Mouse (Mus musculus): ENCODE measurements around the gene Spryd3. TPM values are rescaled to one million over a fixed set of nuclear protein-coding genes. Genes with fewer than 3 reads are reported as not detected.
"Not testable (repeated sequence)": the region's sequence is repeated elsewhere in the genome, so short reads cannot be mapped to it uniquely, and the experiment has no call there.

The Spryd3 gene
- total RNA-seq, 2 experiments from 2014 or later: 14.0 to 17.5 TPM

GRCm38 (mm10) chr15:102102548-102103121 is 33.4 kb downstream of the Spryd3 start:
- intact Hi-C loops (cut with DNase I): no loop called here
- peak; percentile 83 to 84 for DNase-seq

GRCm38 (mm10) chr15:102101672-102102541 is 34.1 kb downstream of the Spryd3 start:
- intact Hi-C loops (cut with DNase I): no loop called here
- DNase-seq: peak; percentile 79 to 81

- intact Hi-C loops (cut with DNase I): no loop called here
- peak in 1 of 2 experiments; percentile 75 for DNase-seq
Measured at GRCm38 (mm10) chr15:102100996-102101671, 34.9 kb downstream of the Spryd3 start.

- intact Hi-C loops (cut with DNase I): no loop called here
- DNase-seq: peak; percentile 86 to 89
Measured at GRCm38 (mm10) chr15:102100161-102100981, 35.7 kb downstream of the Spryd3 start, which contains the start of gene Tns2. Gene Tns2, plus strand, starts transcription at chr15:102100413.

GRCm38 (mm10) chr15:102099771-102100160 is 36.3 kb downstream of the Spryd3 start:
- no peak for DNase-seq
- intact Hi-C loops (cut with DNase I): no loop called here

GRCm38 (mm10) chr15:102099260-102099659 is 36.8 kb downstream of the Spryd3 start:
- intact Hi-C loops (cut with DNase I): no loop called here
- no peak for DNase-seq

GRCm38 (mm10) chr15:102097991-102098555 is 38.0 kb downstream of the Spryd3 start:
- DNase-seq: peak in 1 of 2 experiments; percentile 54
- intact Hi-C loops (cut with DNase I): no loop called here

- DNase-seq: peak; percentile 56 to 71
- intact Hi-C loops (cut with DNase I): no loop called here
Measured at GRCm38 (mm10) chr15:102097147-102097915, 38.7 kb downstream of the Spryd3 start.

GRCm38 (mm10) chr15:102094988-102095387 is 41.0 kb downstream of the Spryd3 start:
- no peak for DNase-seq
- intact Hi-C loops (cut with DNase I): loop anchor here (5.0 kb wide), 1 partner anchor 127 kb away; no protein-coding TSS in a partner anchor

- DNase-seq: no peak
- intact Hi-C loops (cut with DNase I): loop anchor here (5.0 kb wide), 1 partner anchor 128 kb away; no protein-coding TSS in a partner anchor
Measured at GRCm38 (mm10) chr15:102094157-102094556, 41.9 kb downstream of the Spryd3 start.

GRCm38 (mm10) chr15:102092222-102092621 is 43.8 kb downstream of the Spryd3 start:
- DNase-seq: no peak
- intact Hi-C loops (cut with DNase I): loop anchor here (5.0 kb wide), 1 partner anchor 130 kb away; no protein-coding TSS in a partner anchor

GRCm38 (mm10) chr15:102091688-102092087 is 44.3 kb downstream of the Spryd3 start:
- DNase-seq: no peak
- intact Hi-C loops (cut with DNase I): loop anchor here (5.0 kb wide), 1 partner anchor 131 kb away; no protein-coding TSS in a partner anchor

GRCm38 (mm10) chr15:102091063-102091679 is 44.9 kb downstream of the Spryd3 start:
- no peak for DNase-seq
- intact Hi-C loops (cut with DNase I): loop anchor here (5.0 kb wide), 1 partner anchor 131 kb away; no protein-coding TSS in a partner anchor

- intact Hi-C loops (cut with DNase I): loop anchor here (5.0 kb wide), 1 partner anchor 132 kb away; no protein-coding TSS in a partner anchor
- DNase-seq: no peak
Measured at GRCm38 (mm10) chr15:102089914-102090585, 46.0 kb downstream of the Spryd3 start.

GRCm38 (mm10) chr15:102083028-102083427 is 53.0 kb downstream of the Spryd3 start:
- DNase-seq: no peak
- intact Hi-C loops (cut with DNase I): no loop called here

- no peak for DNase-seq
- intact Hi-C loops (cut with DNase I): no loop called here
Measured at GRCm38 (mm10) chr15:102082148-102082547, 53.9 kb downstream of the Spryd3 start.

- intact Hi-C loops (cut with DNase I): no loop called here
- DNase-seq: no peak
Measured at GRCm38 (mm10) chr15:102080429-102080828, 55.6 kb downstream of the Spryd3 start.

GRCm38 (mm10) chr15:102079924-102080323 is 56.1 kb downstream of the Spryd3 start:
- intact Hi-C loops (cut with DNase I): not testable (repeated sequence)

More at GRCm38 (mm10) chr15:102079924-102080323, 56.1 kb downstream of the Spryd3 start:
- not testable (repeated sequence) for DNase-seq
